Mouse (Mus musculus) heart, postnatal 4 days (tissue): ENCODE measurements around the gene Dicer1. TPM values are rescaled to one million over a fixed set of nuclear protein-coding genes. Genes with fewer than 3 reads are reported as not detected.
A peak's percentile ranks its signal among the peaks of the same experiment; 100 is the strongest.

Experiments
- DNase-seq: peaks from one replicate; pipeline ENCODE4 v3.0.0; 2021
- total RNA-seq, 2 experiments: library from RNA; stranded (reverse); gene quantifications; 2 replicates each; pipeline ENCODE4 v1.2.3; 2021

Gene Dicer1
- total RNA-seq, 2 experiments from 2014 or later = 55.3 to 60.0 TPM

DNA sequence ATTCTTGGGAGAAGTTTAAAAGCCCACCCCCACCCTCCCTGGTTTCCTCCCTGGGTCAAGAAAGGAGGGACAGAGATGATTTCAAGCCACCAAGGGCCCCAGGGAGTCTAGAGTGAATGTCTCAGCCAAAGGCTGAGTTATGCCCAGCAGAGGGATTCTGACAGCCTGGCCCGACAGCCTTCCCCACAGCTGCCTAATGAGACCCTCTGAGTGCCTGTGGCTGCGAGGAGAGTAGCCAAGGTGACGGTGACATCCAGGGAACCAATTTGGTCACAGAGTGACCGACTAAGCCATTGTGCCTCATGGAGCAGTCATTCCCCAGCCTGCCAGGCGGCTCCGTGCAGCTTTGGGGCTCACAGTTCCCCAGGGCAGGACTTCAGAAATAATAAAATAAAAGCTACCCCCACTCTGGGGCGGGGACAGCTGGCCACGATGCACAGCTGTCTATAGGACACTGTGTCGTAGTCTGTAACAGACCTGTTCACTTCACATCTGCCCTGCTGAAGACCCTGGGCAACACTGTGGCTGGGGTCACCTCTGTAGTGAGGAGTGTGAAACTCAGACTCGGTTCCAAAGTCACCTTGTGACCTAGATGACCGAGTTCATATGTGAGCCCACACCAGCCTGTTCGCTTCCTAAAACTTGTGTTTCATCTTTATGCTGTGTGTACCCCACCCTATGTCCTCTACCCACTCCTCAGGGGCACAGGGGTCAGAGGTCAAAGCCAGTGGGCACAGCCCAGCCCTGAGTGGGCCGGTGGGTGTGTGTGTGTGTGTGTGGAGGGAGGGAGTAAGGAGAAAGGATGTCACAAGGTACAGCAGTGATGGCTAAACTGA is 75.0 kb downstream of the Dicer1 start:
- no peak for DNase-seq

DNA sequence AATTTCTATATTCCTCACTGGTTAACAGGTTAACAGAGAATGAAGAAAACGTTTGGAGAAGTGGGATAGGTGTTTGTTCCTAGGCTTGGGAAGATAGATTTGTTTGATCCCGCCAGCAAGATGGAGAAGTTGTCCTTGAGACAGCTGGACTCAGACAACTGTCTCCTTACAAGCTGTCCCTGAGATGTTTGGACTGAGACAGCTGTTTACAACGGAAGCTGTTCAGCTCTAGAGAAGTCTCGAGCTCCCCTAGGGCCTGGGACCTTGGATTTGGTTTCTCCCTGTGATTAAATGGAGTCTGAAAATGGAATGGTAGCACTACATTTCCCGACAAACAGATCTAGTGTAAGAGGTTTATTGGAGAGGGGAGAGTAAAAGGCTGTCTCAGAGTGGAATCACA is 78.8 kb downstream of the Dicer1 start:
- DNase-seq = no peak

DNA sequence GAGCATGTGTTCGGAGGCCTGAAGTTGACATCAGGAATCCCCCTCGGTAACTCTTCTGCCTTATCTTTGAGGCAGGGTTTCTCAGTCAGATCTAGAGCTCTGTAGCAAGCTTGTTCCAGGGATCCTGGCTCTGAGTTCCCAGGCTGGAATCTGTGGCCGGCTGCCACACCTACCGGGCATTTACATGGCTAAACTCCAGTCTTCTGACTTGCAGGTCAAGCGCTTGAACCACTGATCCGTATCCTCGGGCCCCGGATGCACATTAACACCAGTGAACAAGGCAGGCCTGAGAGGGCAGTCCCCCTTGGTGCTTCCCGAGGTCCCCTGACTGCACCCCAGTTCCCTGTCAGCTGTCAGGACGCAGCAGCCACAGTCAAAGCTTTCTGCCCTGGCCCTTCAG is 79.3 kb downstream of the Dicer1 start:
- DNase-seq = no peak

DNA sequence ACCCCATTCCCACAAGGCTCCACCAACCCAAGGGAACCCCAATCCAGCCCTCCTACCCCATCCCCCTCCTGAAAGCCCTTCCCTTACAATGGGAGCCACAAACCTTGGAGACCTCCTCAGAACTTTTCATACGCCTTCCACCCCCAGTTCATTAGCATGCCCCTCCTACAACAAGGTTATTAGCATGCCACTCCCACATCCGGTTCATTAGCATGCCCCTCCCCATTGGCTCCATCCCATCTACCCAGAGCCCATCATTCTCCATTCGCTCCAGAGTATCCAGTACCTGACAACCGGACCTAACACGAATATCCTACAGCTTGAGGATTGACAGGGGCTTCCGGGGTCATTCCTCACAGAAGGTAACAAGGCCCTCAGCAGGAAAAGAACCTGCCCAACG is 83.9 kb downstream of the Dicer1 start:
- no peak for DNase-seq

DNA sequence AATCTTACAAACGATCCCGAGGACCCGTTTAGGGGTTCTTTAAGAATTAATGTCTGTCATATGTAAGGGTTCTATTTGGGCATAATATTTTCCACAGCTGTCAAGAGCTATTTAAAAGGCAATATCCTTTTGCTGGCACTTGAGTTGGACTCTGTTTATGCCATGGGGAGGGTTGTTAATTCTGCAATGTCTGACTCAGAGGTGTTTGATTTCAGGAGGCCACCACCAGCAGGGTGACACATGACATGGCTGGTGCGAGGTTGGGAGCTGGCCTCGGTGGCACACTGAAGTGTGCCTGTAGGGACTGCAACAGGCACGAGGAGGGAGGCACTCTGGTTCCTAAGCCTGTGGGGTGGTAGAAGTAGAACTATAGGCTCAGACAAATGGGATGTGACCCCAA is 85.8 kb downstream of the Dicer1 start:
- no peak for DNase-seq

DNA sequence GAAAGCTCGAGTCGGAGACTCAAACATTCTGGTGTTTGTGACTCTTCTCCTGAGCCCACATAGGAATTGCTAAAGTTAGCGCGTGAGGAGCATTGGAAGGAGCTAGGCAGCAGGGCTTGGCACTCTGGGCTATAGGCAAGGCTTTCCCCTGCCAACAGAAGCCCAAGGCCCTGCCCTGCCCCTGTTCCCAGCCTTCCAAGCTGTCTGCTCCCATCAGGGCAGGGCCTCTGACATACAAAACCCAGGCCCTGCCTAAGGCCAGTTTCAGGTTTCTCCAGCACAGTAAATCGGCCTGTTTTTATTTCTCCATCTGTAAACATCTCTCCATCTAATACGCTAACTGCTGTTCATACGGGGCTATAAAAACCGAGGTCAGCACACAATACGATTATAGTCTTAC is 86.2 kb downstream of the Dicer1 start:
- DNase-seq = no peak

DNA sequence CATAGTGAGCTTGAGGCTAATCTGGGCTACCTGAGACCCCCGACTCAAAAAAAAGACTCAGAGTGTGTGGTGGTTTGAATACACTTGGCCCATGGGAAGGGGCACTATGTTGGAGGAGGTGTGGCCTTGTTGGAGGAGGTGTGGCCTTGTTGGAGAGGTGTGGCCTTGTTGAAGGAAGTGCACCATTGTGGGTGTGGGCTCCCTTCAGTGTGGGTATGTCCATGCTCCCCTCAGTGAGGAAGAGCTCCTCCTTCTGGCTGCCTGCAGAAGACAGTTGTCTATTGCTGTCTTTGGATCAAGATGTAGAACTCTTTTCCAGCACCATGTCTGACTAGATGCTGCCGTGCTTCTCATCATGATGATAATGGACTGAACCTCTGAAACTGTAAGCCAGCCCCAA is 95.6 kb downstream of the Dicer1 start:
- no peak for DNase-seq

DNA sequence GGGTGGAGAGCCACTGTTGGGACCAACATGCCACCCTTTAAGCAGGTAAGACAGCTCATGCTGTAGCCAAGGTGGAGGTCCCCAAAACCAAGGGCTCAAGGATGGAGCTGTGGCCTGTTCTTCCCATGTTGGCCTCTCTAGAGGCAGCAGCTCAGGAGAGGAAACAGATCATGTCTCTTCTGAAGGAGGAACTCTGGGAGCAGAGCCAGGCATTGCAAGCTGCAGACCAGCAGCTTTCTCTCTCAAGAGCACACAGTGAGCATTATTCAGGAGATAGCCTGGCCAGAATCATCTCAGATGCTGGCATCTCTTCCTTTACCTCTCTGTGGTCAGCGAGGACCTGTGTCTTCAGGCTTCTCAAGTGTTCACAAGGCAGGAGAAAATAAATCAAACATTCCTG is 96.7 kb downstream of the Dicer1 start:
- no peak for DNase-seq

DNA sequence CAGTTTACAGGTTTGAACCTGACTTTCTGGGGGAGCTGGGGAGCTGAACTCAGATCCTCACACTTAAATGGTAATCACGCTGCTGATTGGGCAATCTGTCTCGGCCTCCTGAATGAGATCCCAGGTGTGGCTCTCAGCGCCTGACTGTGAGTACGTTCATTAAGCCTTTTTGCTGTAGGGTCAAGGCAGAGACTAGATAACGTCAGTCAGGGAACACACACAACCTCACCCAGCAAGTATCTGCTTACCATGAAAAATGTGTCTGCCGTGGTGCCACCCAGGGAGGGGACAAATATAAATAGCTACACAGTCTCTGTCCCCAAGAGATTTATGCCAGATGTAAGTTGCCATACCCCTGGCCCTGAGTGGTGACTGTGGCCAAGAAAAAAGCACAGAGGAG is 99.7 kb downstream of the Dicer1 start:
- no peak for DNase-seq

DNA sequence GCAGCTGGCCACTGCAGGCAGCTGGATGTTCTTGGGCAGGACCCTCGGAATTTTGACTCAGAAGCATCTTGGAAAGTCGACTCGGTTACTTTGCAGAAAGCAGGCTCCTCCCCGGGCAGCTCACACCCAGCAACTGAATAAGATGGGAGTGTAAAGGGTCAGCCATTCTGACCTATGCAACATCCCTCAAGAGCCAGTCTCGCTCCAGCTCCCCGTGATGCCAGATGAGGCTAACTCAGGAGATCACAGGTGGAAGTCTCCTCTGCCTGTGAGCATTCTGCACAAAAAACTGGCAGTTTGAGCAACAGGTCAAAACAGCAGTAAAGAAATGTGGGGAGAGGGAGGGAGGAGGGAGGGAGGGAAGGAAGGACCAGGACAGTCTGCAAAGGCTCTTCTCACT is 100.5 kb downstream of the Dicer1 start:
- no peak for DNase-seq

DNA sequence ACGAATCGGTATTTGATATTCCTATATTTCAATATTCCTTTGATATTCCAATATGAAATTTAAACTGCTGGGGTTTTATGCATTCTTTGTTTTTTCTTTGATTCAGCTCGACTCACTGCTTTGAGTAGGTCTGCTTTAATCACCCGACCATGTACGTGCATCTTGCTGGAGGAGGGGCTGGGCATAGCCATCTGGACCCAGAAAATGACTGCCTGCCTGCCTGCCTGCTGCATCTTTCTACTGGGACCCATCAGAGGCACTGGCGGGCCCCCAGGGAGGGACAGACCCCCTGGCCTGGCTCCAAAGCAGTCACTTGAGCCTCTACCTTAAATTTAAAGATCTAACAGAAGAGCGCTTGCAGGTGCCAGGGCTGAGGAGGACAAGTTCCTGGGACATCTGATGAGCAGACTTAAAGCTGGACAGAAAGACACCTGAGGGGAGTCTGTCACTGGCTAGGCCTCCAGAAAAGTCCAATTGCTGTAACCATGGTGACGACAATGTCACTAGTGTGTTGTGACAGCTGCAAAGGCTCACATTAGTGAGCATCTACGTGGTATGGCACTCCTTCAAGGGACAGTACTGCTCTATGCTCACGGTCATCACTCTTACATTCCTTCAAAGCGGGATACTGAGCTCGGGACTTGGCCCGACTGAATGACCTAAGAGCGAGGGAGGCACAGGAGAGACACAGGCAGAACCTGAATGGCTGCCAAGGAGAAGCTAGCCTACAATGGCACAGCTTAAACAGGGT is 101.1 kb downstream of the Dicer1 start:
- no peak for DNase-seq

DNA sequence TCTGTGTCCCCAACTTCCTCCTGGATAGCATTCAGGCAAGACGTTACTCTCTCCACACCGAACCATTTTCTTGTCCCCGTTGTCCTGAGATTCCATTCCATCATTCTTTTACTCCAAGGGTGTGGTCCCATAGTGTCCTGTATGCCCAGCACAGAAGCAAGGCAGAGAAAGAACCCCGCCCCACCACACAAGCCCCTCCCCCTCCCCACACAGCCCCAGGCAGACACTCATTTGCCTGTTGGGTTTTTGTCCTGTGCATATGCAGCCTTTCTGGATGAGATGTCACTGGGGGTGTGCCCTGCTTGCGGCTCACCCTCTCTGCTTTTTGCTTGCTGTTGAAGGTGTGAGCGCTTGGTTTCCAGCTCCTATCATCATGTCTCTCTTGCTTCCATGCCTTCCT is 103.4 kb downstream of the Dicer1 start:
- no peak for DNase-seq

DNA sequence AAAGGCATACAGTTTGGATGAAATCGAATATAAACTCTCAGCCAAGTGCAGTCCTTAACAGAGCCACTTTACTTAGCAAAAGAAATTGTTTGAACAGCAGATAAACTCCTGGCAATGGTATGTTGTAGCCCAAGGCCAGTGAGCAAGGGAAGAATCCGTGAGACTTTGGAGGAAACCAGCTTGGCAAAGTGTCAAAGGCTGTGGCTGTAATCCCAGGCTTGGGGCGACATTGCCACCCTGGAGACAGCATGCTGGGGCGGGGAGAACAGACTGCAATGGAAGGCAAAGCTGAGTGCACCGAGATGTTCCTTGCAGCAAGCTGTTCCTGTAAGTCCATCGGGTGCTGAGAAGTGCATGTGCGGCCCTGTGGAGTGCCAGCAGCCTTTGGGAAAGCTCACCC is 109.4 kb downstream of the Dicer1 start:
- DNase-seq = peak; percentile 24

DNA sequence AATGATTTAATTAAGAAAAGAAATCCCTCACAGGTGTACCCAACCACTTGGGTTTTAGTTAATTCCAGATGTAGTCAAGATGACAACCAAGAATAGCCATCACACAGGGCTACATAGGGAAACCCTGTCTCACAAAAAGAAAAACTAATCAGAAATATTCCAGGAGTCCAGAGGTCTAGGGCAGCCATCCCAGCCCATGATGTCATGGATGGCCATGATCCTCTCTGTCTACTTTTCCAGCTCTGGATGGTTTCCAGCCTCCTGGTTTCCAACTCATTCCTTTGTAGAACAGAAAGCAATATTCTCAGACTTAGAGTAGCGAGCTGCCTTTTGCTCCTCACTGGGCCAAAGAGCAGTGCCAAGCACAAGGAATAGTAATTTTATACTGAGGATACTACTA is 110.8 kb downstream of the Dicer1 start:
- DNase-seq = peak; percentile 52

DNA sequence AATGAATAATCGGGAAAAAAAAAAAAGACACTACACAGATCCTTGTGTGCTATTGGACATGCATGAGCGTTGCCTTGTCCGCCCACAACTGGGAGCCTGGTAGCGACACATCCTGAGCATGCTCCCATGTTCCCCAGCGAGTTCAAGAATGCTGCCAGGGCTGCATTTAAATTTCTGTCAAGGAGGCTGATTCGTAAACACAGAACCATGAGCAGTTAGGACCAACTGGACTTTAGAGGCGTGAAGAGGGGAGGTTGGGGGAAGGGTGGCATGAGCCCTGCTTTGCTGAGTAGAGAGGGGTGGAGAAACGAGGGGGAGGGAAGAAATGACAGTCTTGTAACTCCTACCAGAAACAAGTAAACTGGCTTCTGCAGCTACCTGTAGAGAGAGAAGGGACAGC is 113.6 kb downstream of the Dicer1 start:
- peak; percentile 15 for DNase-seq

Other genes with a start within 250 kb of the Dicer1 start
- gene Clmn, start 113.1 kb upstream of the Dicer1 start, total RNA-seq = 1 to 10 TPM; 1.4 to 1.7 TPM